Mouse (Mus musculus) thymus, postnatal 25 days (tissue): Measurements from ENCODE around the gene Crhr1.
"Not testable (repeated sequence)": the region's sequence is repeated elsewhere in the genome, so short reads cannot be mapped to it uniquely, and the experiment has no call there.

Experiments
- DNase-seq: peaks from one replicate; pipeline ENCODE4 v3.0.0; 2022

Crhr1 gene

DNA sequence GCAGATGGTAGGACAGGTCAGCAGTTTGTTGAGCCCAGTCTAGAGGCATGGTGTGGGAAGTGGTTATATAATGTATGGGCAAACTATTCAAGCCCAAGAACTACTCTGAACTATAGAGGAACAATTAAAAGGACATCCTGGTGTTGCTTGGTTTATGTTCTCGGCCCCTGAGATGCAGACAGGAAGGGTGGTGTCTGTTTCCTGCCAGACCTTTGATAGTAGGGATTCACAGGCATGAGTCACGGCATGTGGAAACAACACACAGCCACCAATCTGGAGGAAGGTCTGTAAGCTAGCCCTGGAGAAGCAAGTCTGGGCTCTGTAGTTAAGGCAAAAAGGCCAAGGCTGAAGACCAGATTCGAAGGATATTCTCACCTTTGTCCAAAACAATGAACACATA is 70.6 kb downstream of the Crhr1 start:
- DNase-seq = no peak

DNA sequence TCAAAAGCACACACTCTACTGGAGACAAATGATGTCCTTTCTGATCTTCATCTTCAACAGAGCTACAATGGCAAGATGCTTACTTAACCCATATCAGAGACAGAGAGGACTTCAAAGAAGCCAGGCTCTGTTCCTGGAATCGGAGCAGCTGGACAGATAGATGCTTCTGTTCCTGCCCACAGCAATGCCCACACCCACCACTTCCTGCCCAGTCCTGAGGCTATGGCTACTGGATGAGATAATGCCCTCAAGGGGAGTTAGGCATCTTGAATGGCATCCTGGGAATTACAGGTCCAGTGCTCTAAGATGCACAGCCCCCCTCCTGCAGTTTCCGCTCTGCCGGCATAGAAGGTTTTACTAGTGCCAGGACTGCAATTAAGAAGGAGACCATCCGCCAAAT is 73.9 kb downstream of the Crhr1 start:
- no peak for DNase-seq

DNA sequence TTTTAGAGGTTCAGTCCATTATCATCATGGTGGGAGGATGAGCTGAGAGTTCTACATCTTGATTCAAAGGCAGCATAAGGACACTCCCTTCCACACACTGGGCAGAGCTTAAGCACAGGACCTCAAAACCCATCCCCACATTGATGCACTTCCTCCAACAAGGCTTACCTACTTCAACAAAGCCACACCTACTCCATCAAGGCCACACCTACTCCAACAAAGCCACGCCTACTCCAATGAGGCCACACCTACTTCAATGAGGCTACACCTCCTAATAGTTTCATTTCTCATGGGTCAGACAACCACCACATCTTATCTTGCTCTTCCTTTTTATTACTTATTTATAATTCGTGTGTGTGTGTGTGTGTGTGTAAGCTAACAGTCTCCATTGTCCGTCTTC is 76.4 kb downstream of the Crhr1 start:
- DNase-seq = no peak

DNA sequence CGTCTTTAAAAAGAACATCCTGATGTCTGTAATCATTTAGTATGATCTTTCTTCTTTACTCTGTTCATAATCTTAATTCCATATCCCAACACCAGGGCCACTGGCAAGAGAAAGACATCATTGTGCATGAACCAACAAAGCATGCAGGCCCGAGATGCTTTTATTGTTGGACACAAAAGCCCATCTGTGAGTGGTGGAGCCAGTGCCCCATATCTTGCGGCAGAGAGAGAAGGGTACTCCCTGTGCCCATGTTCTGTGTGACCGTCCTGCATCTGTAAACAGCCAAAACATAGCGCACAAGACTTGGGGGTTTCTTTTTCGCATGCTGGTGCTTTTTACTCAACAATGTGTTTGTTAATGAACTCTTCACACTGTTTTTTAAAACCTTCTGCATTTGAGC is 78.6 kb downstream of the Crhr1 start:
- DNase-seq = no peak

DNA sequence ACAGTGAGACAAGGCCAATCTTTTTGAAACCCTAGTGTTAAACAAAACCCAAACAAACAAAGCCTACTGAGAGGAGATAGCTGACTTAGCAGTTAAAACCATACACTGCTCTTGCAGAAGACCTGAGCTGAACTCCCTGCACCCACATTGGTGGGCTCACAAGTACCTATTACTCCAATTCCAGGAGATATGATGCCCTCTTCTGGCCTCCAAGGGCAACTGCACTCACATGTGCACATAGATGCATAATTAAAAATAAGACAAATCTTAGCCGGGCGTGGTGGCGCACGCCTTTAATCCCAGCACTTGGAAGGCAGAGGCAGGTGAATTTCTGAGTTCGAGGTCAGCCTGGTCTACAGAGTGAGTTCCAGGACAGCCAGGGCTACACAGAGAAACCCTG is 81.5 kb downstream of the Crhr1 start:
- DNase-seq = not testable (repeated sequence)

DNA sequence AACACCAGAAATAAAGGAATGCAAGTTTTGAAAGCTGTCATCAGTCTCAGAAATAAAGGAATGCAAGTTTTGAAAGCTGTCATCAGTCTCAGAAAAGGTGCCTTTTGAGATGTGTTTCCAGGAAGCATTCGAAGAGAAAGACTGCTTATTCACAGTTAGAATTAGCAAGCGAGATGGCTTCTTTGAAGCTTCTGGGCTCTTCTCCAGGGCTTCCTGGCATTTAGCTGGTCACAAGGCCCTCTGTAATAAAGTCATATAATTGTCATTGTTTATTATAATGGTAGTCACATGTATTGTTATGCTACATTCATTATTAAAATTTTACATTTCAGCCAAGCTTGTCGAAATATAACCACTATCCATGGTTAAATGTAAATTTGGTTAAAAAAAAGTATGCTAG is 85.4 kb downstream of the Crhr1 start:
- DNase-seq = no peak

DNA sequence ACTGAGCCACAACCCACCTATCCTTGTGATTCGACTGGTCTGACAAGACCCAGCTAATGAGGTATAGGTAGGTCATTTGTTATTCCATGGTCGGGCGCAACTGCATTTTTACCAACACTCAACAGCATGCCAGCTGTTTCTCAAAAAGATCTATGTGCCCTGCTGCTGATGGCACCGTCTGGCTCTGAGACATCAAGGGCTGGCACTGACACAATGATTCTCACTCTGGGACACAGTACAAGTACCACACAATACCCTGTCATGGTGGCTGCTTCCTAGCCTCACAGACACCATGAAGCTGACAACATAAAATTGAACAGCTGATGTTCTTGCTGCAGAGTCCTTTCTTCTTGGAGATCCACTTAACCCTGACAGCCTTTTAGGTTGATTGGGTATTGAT is 87.6 kb downstream of the Crhr1 start:
- DNase-seq = no peak

DNA sequence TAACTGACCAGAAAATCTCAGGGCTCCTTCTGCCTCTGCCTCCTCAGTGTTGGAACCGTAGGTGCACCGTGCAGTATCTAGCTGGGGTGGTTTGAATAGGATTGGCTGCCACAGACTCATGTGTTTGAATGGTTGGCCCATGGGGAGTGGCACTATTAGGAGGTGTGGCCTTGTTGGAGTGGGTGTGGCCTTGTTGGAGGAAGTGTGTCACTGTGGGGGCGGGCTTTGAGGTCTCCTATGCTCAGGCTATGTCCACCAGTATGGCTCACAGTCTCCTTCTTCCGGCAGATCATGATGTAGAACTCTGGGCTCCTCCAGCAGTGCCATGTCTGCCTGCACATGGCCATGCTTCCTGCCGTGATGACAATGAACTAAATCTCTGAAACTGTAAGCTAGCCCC is 89.1 kb downstream of the Crhr1 start:
- no peak for DNase-seq

DNA sequence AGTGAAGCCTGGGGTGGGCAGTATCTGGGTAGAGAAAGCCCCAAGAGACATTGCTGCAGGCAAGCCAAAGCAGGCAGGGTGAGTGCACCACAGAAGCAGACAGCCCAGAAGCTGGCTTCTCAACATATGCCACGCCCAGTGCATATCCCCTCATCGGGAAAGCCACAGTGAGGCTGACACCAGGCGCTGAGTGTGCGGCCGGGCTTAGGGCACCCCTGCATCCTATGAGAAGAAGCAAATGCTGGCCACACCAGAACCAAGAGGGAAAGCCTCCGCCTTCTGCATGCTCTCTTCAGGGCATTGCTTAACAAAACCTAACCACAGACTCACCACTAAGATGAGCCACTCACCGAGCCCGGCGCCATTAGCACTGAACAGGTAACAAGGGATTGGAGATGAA is 90.6 kb downstream of the Crhr1 start:
- DNase-seq = no peak
